Mouse (Mus musculus) heart, postnatal 0 days (tissue): ENCODE data around the gene Fat2. TPM values are rescaled to one million over a fixed set of nuclear protein-coding genes. Genes with fewer than 3 reads are reported as not detected.

Experiments used
- ATAC-seq: fragments of 200-750 bp; cut with Nextera tagmentation; 2 replicates; pipeline ENCODE4 v1.8.0; 2017; ENCODE audit warnings: low read depth, moderate number of reproducible peaks, moderate library complexity; ENCODE audit not compliant: insufficient read depth
- DNase-seq: peaks from one replicate; pipeline ENCODE4 v3.0.0-alpha.2; 2016; ENCODE audit warnings: low spot score
- H3K27ac ChIP-seq: fragments of 300-500 bp; sonication (generic); 2 replicates; pipeline ENCODE4 v1.5.1; 2014; ENCODE audit warnings: low read depth, mild to moderate bottlenecking
- H3K27me3 ChIP-seq: fragments of 300-500 bp; sonication (generic); 2 replicates; pipeline ENCODE4 v1.6.1; 2014; ENCODE audit warnings: low read length, mixed read lengths; ENCODE audit not compliant: control insufficient read depth, insufficient read depth
- H3K36me3 ChIP-seq: fragments of 300-500 bp; sonication (generic); replicated peaks from 2 replicates; pipeline ENCODE4 v1.6.1; 2014; ENCODE audit warnings: low read length, mixed read lengths; ENCODE audit not compliant: control insufficient read depth, insufficient read depth
- H3K4me1 ChIP-seq: fragments of 300-500 bp; sonication (generic); 2 replicates; pipeline ENCODE4 v1.6.1; 2014; ENCODE audit warnings: antibody characterized with exemption; ENCODE audit not compliant: control insufficient read depth, insufficient read depth
- H3K4me2 ChIP-seq: fragments of 300-500 bp; sonication (generic); 2 replicates; pipeline ENCODE4 v1.6.1; 2014; ENCODE audit warnings: low read depth, mild to moderate bottlenecking, low read length, moderate library complexity
- H3K4me3 ChIP-seq: fragments of 300-500 bp; sonication (generic); 2 replicates; pipeline ENCODE4 v1.5.1; 2014; ENCODE audit warnings: low read depth, low read length
- H3K9ac ChIP-seq: fragments of 300-500 bp; sonication (generic); replicated peaks from 2 replicates; pipeline ENCODE4 v1.6.1; 2014; ENCODE audit warnings: low read depth, low read length, mixed read lengths
- H3K9me3 ChIP-seq: fragments of 300-500 bp; sonication (generic); replicated peaks from 2 replicates; pipeline ENCODE4 v1.6.1; 2016; ENCODE audit warnings: low read length; ENCODE audit not compliant: control insufficient read depth
- CTCF ChIP-seq: IDR thresholded peaks from 2 replicates; pipeline ENCODE4 v1.5.1; 2016; ENCODE audit warnings: antibody characterized with exemption, control low read depth, low read depth
- EP300 ChIP-seq: IDR thresholded peaks from 2 replicates; pipeline ENCODE4 v1.6.1; 2016; ENCODE audit warnings: antibody characterized with exemption, low read depth
- WGBS: fragments of 180-500 bp; shearing (Covaris S2); extraction: QIAGEN DNeasy Blood & Tissue Kit; methylation state at CpG from one replicate; pipeline ENCODE4 v1.1.7; 2014; 5-methylcytosine and 5-hydroxymethylcytosine counted together
- polyA plus RNA-seq: library from polyadenylated mRNA; unstranded; fragments of >200 nt; fragmentation: Nextera tagmentation; extraction: Ambion mirVana; gene quantifications from 2 replicates; pipeline ENCODE4 v1.2.1, GENCODE M21; 2015
- total RNA-seq: library from RNA; depleted of rRNA; stranded (reverse); fragments of >200 nt; gene quantifications from 2 replicates; pipeline ENCODE4 v1.2.3, GENCODE M21; 2014; ENCODE audit warnings: low replicate concordance; rRNA removed

The Fat2 gene
- total and polyA plus RNA-seq, 2 experiments from 2014 or later = 0.01 to 1.1 TPM

- peak overlapping the region; percentile 65 for H3K9ac ChIP-seq
- H3K4me1 ChIP-seq = peaks cover 6% of the 10 kb centered on the region; the same call in 1 of the 2 replicates
- ATAC-seq (peak; percentile 35), DNase-seq (no peak)
- WGBS = 2% methylated on average over 17 of the region's 17 CpGs
- no peaks in the 10 kb centered on the region for H3K27me3 ChIP-seq
- H3K27ac ChIP-seq = no peak overlapping the region
- H3K36me3 ChIP-seq = no peaks in the 10 kb centered on the region
- H3K4me3 ChIP-seq = peak overlapping the region; percentile 75
- no peak for TF ChIP-seq EP300
- no peak for TF ChIP-seq CTCF
- H3K4me2 ChIP-seq = peak overlapping the region; percentile 91
- no peaks in the 10 kb centered on the region for H3K9me3 ChIP-seq
These were observed 131.8 kb downstream of the Fat2 start for GRCm38 (mm10) chr11:55204602-55205001.

GRCm38 (mm10) chr11:55204159-55204596 is 132.2 kb downstream of the Fat2 start, which contains the start of gene Slc36a1:
TSS of gene Slc36a1 (plus strand) at chr11:55204350.
- peak within 1 kb of the TSS; percentile 91 for H3K4me2 ChIP-seq
- H3K36me3 ChIP-seq = no peaks in the 10 kb centered on the region
- H3K27me3 ChIP-seq = no peaks in the 10 kb centered on the region
- TF ChIP-seq CTCF (peak; percentile 99), EP300 (no peak)
- H3K4me3 ChIP-seq = peak within 1 kb of the TSS; percentile 75
- ATAC-seq (peak; percentile 95), DNase-seq (peak; percentile 87)
- peaks cover 6% of the 10 kb centered on the region; the same call in 1 of the 2 replicates for H3K4me1 ChIP-seq
- under 1% methylated on average over 31 of the region's 31 CpGs for WGBS
- no peaks in the 10 kb centered on the region for H3K9me3 ChIP-seq
- H3K27ac ChIP-seq = no peak within 1 kb of the TSS
- H3K9ac ChIP-seq = peak within 1 kb of the TSS; percentile 65

Other genes with a start within 250 kb of the Fat2 start
- gene Gm2a, start 238.4 kb downstream of the Fat2 start, total RNA-seq = 17.2 and 23.9 TPM in 2 replicates
- 26.9 and 27.2 TPM in 2 replicates for gene Gm2a, start 238.4 kb downstream of the Fat2 start, polyA plus RNA-seq
- not detected in 2 replicates for gene Slc36a3, start 184.9 kb downstream of the Fat2 start, total RNA-seq
- gene Slc36a3, start 184.9 kb downstream of the Fat2 start, polyA plus RNA-seq = not detected in 2 replicates
- gene Slc36a2, start 151.5 kb downstream of the Fat2 start, total RNA-seq = 2.5 and 10.2 TPM in 2 replicates
- 6.6 and 7.0 TPM in 2 replicates for gene Slc36a2, start 151.5 kb downstream of the Fat2 start, polyA plus RNA-seq
- 6.9 and 7.8 TPM in 2 replicates for gene Slc36a1, start 132.2 kb downstream of the Fat2 start, total RNA-seq
- 0.71 and 1.00 TPM in 2 replicates for gene Slc36a1, start 132.2 kb downstream of the Fat2 start, polyA plus RNA-seq
- gene Sparc, start 86.6 kb upstream of the Fat2 start, total RNA-seq = 829 and 887 TPM in 2 replicates
- gene Sparc, start 86.6 kb upstream of the Fat2 start, polyA plus RNA-seq = 1,674 and 1,711 TPM in 2 replicates
- 262 and 340 TPM in 2 replicates for gene Atox1, start 124.7 kb upstream of the Fat2 start, total RNA-seq
- 346 and 351 TPM in 2 replicates for gene Atox1, start 124.7 kb upstream of the Fat2 start, polyA plus RNA-seq
- gene G3bp1, start 133.1 kb upstream of the Fat2 start, total RNA-seq = 48.5 and 70.6 TPM in 2 replicates
- 58.0 and 59.4 TPM in 2 replicates for gene G3bp1, start 133.1 kb upstream of the Fat2 start, polyA plus RNA-seq